9 mouse cellular contexts compared by ENCODE assay signal in genomic region chr9:89973856-89974255, GRCm38 (mm10).
A peak's percentile ranks its signal among the peaks of the same experiment; 100 is the strongest.
DNase-seq lines count a peak whose midpoint lies in the region; ATAC-seq and TF ChIP-seq lines count a peak whose summit lies in the region.
"Had no signal": no experiment of that assay in that cellular context is flagged by ENCODE, and none has a peak within 500 bp of the region (broad histone marks: within the 10 kb centered on the region; RNA-seq: fewer than 3 reads in every experiment).

No protein-coding gene starts in this region.

- no peak for ATAC-seq in heart, embryonic 11.5 days (replicated peaks; ENCODE audit: insufficient number of reproducible peaks, low FRiP score, low TSS enrichment)
- ATAC-seq in forebrain, postnatal 0 days, result peak; percentile 83
- no peak for ATAC-seq in megakaryocyte, adult 5-6 weeks (ENCODE audit: poor library complexity, severe bottlenecking)

- peak; percentile 26 for DNase-seq in heart, adult 8-10 months (ENCODE audit: low spot score)
- DNase-seq in right cerebral cortex, postnatal 25 days, result peak; percentile 5
- DNase-seq in right cerebral cortex, adult 18-20 months, result no peak
- peak; percentile 75 for DNase-seq in forebrain, postnatal 0 days
- peak; percentile 46 for DNase-seq in telencephalon, adult 2 months (ENCODE audit: low read depth, low spot score)
- no peak for DNase-seq in frontal cortex, postnatal 14 days (ENCODE audit: low spot score in 2 of 2)

- no peaks in the 10 kb centered on the region for H3K36me3 ChIP-seq in heart, embryonic 11.5 days (ENCODE audit: control insufficient read depth, insufficient read depth, low read length)
- H3K36me3 ChIP-seq in forebrain, postnatal 0 days (ENCODE audit: insufficient read depth), result no peaks in the 10 kb centered on the region

- no peak overlapping the region for H3K4me3 ChIP-seq in heart, embryonic 11.5 days (ENCODE audit: low read depth, low read length)
- no peak overlapping the region for H3K4me3 ChIP-seq in forebrain, postnatal 0 days (ENCODE audit: low read depth, low read length)
- H3K4me3 ChIP-seq: myocyte had no signal

- H3K4me1 ChIP-seq in heart, embryonic 11.5 days (ENCODE audit: control insufficient read depth, insufficient read depth, low read length), result no peaks in the 10 kb centered on the region; the same call in 1 of the 2 replicates
- no peaks in the 10 kb centered on the region for H3K4me1 ChIP-seq in forebrain, postnatal 0 days (ENCODE audit: insufficient read depth)

- no peaks in the 10 kb centered on the region for H3K27me3 ChIP-seq in heart, embryonic 11.5 days (ENCODE audit: control insufficient read depth, insufficient read depth, low read length)
- no peaks in the 10 kb centered on the region for H3K27me3 ChIP-seq in forebrain, postnatal 0 days (ENCODE audit: insufficient read depth, low read length)

- peak; percentile 45 for TF ChIP-seq CTCF in forebrain, postnatal 0 days (IDR thresholded peaks at IDR 0.05; ENCODE audit: low read depth)

- no peak overlapping the region for H3K4me2 ChIP-seq in heart, embryonic 11.5 days
- no peak overlapping the region for H3K4me2 ChIP-seq in forebrain, postnatal 0 days (ENCODE audit: low read depth)

- H3K9ac ChIP-seq in heart, embryonic 11.5 days (ENCODE audit: low read depth, low read length), result no peak overlapping the region
- H3K9ac ChIP-seq in forebrain, postnatal 0 days, result no peak overlapping the region

- no peak overlapping the region for H3K27ac ChIP-seq in heart, embryonic 11.5 days (ENCODE audit: low read depth, low read length)
- H3K27ac ChIP-seq in forebrain, postnatal 0 days (ENCODE audit: low read depth, low read length), result no peak overlapping the region

- H3K9me3 ChIP-seq in heart, embryonic 11.5 days (replicated peaks; ENCODE audit: control insufficient read depth, low read length), result no peaks in the 10 kb centered on the region
- H3K9me3 ChIP-seq in forebrain, postnatal 0 days (ENCODE audit: low read length), result no peaks in the 10 kb centered on the region

- WGBS in heart, embryonic 11.5 days (ENCODE audit: insufficient replicate concordance), result 30% methylated on average over 5 of the region's 5 CpGs
- 18% methylated on average over 5 of the region's 5 CpGs for WGBS in forebrain, postnatal 0 days

Comparison
In these comparisons a context has a peak if more than half of its experiments do, and no peak if none do; other contexts are left out.
1. DNase-seq: peak in heart, adult 8-10 months (single experiment), right cerebral cortex, postnatal 25 days (single experiment), forebrain, postnatal 0 days (single experiment) and telencephalon, adult 2 months (single experiment); none in right cerebral cortex, adult 18-20 months (single experiment) and frontal cortex, postnatal 14 days (0 of 2).